Mouse (Mus musculus) c-Kit-positive CD71-negative TER-119-negative erythroid progenitor cells, embryonic 14.5 days (primary cell): Measurements from ENCODE around the gene Spg21.

Experiments used
- DNase-seq: peaks from one replicate; pipeline ENCODE4 v3.0.0-alpha.2; 2013; ENCODE audit warnings: low read depth

Spg21 gene

GRCm38 (mm10) chr9:65460732-65461442, at the start of gene Spg21:
Gene Spg21, plus strand, starts transcription at chr9:65460947.
- DNase-seq: peak; percentile 83

GRCm38 (mm10) chr9:65411326-65411725, 49.4 kb upstream of the Spg21 start:
- DNase-seq: no peak

GRCm38 (mm10) chr9:65417738-65418137, 43.0 kb upstream of the Spg21 start:
- DNase-seq: no peak

DNA sequence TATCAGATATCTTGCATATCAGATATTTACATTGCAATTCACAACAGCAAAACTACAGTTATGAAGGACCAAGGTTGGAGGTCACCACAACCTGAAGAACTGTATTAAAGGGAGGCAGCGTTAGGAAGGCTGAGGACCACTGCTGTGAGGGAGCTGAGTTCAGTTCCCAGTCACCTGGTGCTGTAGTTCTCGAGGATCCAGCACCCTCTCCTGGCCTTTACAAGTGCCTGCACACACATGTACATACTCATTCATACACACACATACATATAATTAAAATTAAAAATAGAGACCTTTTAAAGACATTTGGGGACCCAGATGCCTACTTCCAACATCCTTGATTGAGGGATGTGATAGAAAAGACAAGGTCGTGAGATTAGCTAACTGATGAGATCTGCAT, 41.1 kb upstream of the Spg21 start:
- no peak for DNase-seq

GRCm38 (mm10) chr9:65422760-65423501, 37.8 kb upstream of the Spg21 start, which contains the start of gene Slc51b:
Gene Slc51b, minus strand, starts transcription at chr9:65422955.
- DNase-seq: no peak

DNA sequence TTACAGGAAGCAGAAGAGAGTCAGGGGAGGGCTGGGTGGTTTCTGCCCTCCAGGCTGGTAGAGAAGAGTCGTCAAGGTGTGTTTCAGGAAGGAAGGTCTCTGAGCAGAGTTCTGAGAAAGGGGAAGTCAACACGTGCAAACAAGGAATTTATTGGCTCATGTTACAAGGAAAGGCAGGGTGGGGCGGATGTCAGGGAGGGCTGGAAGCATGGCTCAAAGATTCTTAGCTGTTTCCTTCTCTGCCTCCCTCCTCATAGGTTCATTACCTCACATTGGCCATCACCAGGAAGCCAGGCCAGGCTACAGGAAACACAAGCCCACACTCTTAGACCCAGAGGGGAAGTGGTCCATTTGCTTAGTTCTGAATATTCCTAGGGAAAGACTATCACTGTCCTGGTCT, 36.4 kb upstream of the Spg21 start:
- DNase-seq: no peak

DNA sequence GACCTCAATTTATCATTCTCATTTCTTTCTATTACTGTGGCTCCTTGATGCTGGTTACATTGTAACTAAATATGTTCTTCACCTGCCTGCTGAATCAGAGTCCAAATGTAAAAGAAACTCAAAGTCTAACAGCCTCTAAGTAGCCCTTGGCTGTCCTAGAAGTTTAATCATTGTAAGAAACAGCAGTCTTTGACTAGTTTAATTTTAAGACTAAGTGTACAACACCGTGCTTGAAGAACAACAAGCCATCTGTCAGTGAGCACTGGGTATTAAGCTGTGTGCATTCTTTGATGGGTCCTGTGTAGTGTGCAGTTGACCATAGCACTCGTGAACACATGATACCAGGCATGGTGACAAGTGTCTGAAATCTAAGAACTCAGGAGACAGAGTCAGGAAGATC, 33.2 kb upstream of the Spg21 start:
- no peak for DNase-seq

- DNase-seq: no peak
Measured at GRCm38 (mm10) chr9:65428003-65428402, 32.7 kb upstream of the Spg21 start.

GRCm38 (mm10) chr9:65430401-65430800, 30.3 kb upstream of the Spg21 start:
- no peak for DNase-seq

GRCm38 (mm10) chr9:65430921-65431320, 29.8 kb upstream of the Spg21 start:
- no peak for DNase-seq

DNA sequence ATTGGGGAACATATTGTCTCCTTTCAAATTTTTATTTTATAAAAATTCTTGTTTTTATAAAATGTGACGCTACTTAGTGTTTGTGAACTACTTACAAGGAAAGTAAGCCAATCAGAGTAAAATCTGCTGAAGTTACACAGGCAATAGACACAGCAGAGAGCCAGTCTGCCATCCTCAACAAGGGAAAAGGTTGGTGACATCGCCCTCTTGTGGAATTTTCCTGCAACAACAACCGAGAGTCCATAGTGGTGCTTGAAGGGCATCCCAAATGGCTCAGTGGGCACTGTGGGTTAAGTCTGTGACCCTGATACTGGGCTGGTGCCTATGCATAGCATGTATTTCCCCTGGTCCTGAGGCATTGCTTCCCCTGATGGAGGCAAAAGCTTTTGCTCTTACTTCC, 28.5 kb upstream of the Spg21 start:
- peak; percentile 83 for DNase-seq

DNA sequence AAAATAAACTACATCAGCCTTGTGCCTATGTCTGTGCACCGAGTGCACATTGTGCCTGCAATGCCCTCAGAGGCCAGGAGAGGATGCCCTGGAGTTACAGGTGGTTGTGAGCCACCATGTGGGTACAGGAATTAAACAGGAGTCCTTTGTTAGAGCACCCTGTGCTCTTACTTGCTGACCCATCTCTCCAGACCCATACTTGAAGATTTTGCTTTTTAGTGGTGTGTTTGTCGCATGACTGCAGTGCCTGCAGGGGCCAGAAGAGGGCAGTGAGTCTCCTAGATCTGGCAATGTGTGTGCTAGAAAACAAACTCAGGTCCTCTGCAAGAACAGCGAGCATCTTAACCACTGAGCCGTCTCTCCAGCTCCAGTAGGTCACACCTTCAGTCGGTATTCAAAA, 26.6 kb upstream of the Spg21 start:
- DNase-seq: peak; percentile 61

DNA sequence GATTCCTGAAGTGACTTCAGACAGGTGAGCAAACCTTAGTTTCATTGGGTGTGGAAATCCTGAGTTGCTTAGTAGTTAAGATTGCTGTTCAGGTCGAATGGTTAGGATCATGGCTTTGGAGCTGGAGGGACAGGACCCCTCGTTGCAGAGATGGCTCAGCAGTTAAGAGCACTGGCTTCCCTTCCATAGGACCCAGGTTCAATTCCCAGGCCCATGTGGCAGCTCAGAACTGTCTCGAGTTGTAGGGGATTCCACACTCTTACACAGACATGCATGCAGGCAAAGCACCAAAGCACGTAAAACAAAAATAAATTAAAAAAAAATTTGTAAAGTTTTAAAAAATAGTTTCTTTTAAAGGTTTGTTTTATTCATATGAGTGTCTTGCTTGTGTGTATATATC, 25.5 kb upstream of the Spg21 start:
- DNase-seq: no peak

- peak; percentile 98 for DNase-seq
Measured at GRCm38 (mm10) chr9:65435671-65436301, 25.0 kb upstream of the Spg21 start, which contains the start of gene Mtfmt. Gene Mtfmt, plus strand, starts transcription at chr9:65435782.

GRCm38 (mm10) chr9:65444692-65445091, 16.1 kb upstream of the Spg21 start:
- no peak for DNase-seq

DNA sequence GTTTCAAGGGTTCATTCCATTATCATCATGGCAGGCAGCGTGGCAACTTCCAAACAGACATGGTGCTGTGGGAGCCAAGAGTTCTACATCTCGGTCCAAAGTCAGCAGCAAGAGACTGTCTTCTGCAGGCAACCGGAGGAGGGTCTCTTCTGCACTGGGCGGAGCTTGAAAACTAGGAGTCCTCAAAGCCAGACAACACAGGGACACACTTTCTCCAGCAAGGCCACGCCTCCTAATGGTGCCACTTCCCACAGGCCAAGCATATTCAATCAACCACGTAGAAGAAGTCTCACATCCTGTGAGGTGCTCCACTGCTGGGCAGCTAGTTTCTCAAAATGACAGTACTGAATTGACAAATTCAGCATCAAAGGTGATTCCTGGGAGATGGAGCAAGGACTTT, 12.8 kb upstream of the Spg21 start:
- DNase-seq: no peak

DNA sequence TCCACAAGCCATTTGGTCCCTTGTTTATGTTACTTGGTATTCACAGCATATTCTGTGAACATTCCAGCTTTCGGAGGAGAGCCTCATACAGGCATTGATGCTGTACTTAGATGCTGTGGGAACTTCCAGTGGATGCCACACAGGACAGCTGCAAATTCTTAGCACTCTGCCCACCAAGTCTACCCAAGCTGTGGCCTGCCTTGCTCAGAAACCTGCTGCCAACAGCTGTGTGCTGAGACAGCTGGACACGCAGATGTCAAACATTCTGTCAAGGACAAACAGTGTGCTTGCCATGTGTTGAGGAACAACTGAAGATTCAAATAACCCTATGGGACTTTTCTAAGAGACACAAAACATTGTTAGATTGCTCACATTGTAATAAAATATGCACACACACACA, 1.8 kb upstream of the Spg21 start:
- DNase-seq: no peak

DNA sequence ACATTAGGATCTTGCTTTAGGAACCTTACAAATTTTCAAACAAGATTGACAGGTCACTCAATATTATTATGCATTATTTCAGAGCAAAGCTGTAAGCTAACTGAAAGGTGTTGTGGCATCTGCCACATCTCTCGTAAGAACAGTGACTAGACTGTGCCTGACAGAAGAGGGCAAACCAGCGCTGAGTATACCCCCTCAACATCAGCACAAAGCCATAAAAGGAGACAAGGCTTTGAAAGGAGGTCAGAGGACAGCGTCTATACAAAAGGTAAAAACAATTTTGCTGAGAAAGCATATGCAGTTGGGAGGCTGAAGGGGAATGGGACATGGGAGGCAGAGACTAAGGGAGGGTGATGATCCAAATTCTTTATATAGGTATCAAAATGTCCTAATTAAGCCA, 549 bp upstream of the Spg21 start:
- no peak for DNase-seq

GRCm38 (mm10) chr9:65462544-65462943, 1.8 kb downstream of the Spg21 start:
- no peak for DNase-seq

GRCm38 (mm10) chr9:65464161-65464560, 3.4 kb downstream of the Spg21 start:
- DNase-seq: no peak

DNA sequence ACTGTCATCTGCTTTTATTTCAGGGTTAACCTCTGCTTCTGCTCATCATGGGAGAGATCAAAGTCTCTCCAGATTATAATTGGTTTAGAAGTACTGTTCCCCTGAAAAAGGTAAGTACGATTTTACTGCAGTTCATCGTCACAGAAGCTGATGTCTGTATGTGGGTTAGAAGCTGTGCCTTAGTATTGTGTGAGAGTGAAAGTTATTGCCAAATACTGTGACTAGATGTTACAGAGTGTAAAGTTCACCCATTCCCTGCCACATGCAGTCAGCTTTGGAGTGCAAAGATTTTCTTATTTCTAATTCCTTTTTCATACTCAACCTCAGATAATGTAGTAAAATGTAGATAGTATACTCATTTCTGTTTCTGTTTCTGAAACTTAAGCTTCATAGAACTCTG, 4.5 kb downstream of the Spg21 start:
- no peak for DNase-seq

- DNase-seq: no peak
Measured at GRCm38 (mm10) chr9:65467686-65468085, 6.9 kb downstream of the Spg21 start.

DNA sequence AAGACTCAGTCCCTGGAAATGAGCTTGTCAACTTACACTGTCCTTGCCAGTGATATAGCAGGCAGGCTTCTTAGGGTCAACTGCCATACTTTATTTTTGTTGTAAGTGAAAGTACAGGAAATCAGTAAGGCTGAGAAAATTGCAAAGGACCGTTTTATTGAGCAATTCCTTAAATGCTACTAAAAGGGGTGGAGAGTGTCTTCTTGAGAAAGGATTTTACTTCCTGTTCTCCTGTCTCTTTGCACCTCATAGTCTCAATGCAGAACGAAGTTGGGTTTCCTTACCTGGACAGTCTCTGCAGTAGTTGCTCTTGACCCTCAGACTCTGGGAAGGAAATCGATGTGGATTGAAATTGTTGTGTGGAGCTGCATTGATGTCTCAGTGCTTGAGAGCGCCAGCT, 12.0 kb downstream of the Spg21 start:
- DNase-seq: no peak
